Mouse (Mus musculus): ENCODE measurements at regions not wholly inside any gene's neighbourhood (a gene's known extent, or its start where the extent isn't known, plus 50 kb on each side); places are given as distances from the start of the nearest gene placed in this dataset.

- ATAC-seq (replicated peaks; ENCODE audit: low FRiP score, low TSS enrichment, poor library complexity, severe bottlenecking) = no peak
These were observed 56.5 kb upstream of the Lsm6 start for GRCm38 (mm10) chr8:78877423-78877822.

- no peak for ATAC-seq (replicated peaks; ENCODE audit: low FRiP score, low TSS enrichment, poor library complexity, severe bottlenecking)
These were observed 68.8 kb upstream of the Lsm6 start for GRCm38 (mm10) chr8:78889708-78890107.

GRCm38 (mm10) chr8:78890571-78890970 is 69.6 kb upstream of the Lsm6 start:
- ATAC-seq (replicated peaks; ENCODE audit: low FRiP score, low TSS enrichment, poor library complexity, severe bottlenecking) = no peak

GRCm38 (mm10) chr8:78899887-78900286 is 78.9 kb upstream of the Lsm6 start:
- peak; percentile 94 for ATAC-seq (replicated peaks; ENCODE audit: low FRiP score, low TSS enrichment, poor library complexity, severe bottlenecking)

- no peak for ATAC-seq (replicated peaks; ENCODE audit: low FRiP score, low TSS enrichment, poor library complexity, severe bottlenecking)
These were observed 82.1 kb upstream of the Lsm6 start for GRCm38 (mm10) chr8:78903034-78903433.

- no peak for ATAC-seq (replicated peaks; ENCODE audit: low FRiP score, low TSS enrichment, poor library complexity, severe bottlenecking)
These were observed 87.0 kb upstream of the Lsm6 start for GRCm38 (mm10) chr8:78907918-78908317.

- no peak for ATAC-seq (replicated peaks; ENCODE audit: low FRiP score, low TSS enrichment, poor library complexity, severe bottlenecking)
These were observed 90.4 kb upstream of the Lsm6 start for GRCm38 (mm10) chr8:78911288-78911873.

GRCm38 (mm10) chr8:78912470-78912869 is 91.5 kb upstream of the Lsm6 start:
- no peak for ATAC-seq (replicated peaks; ENCODE audit: low FRiP score, low TSS enrichment, poor library complexity, severe bottlenecking)

- ATAC-seq (replicated peaks; ENCODE audit: low FRiP score, low TSS enrichment, poor library complexity, severe bottlenecking) = no peak
These were observed 92.9 kb upstream of the Lsm6 start for GRCm38 (mm10) chr8:78913823-78914222.

- no peak for ATAC-seq (replicated peaks; ENCODE audit: low FRiP score, low TSS enrichment, poor library complexity, severe bottlenecking)
These were observed 97.4 kb upstream of the Zfp827 start for GRCm38 (mm10) chr8:78930610-78931397.

GRCm38 (mm10) chr8:78932069-78932468 is 96.2 kb upstream of the Zfp827 start:
- no peak for ATAC-seq (replicated peaks; ENCODE audit: low FRiP score, low TSS enrichment, poor library complexity, severe bottlenecking)

GRCm38 (mm10) chr8:78940049-78940448 is 88.2 kb upstream of the Zfp827 start:
- no peak for ATAC-seq (replicated peaks; ENCODE audit: low FRiP score, low TSS enrichment, poor library complexity, severe bottlenecking)

- ATAC-seq (replicated peaks; ENCODE audit: low FRiP score, low TSS enrichment, poor library complexity, severe bottlenecking) = no peak
These were observed 86.7 kb upstream of the Zfp827 start for GRCm38 (mm10) chr8:78941558-78941957.

GRCm38 (mm10) chr8:78944367-78944766 is 83.9 kb upstream of the Zfp827 start:
- no peak for ATAC-seq (replicated peaks; ENCODE audit: low FRiP score, low TSS enrichment, poor library complexity, severe bottlenecking)

GRCm38 (mm10) chr8:78945607-78946006 is 82.6 kb upstream of the Zfp827 start:
- ATAC-seq (replicated peaks; ENCODE audit: low FRiP score, low TSS enrichment, poor library complexity, severe bottlenecking) = no peak

GRCm38 (mm10) chr8:78946085-78946484 is 82.2 kb upstream of the Zfp827 start:
- no peak for ATAC-seq (replicated peaks; ENCODE audit: low FRiP score, low TSS enrichment, poor library complexity, severe bottlenecking)

GRCm38 (mm10) chr8:78975034-78975433 is 53.2 kb upstream of the Zfp827 start:
- ATAC-seq (replicated peaks; ENCODE audit: low FRiP score, low TSS enrichment, poor library complexity, severe bottlenecking) = no peak

Measured in megakaryocyte-erythroid progenitor cell, adult 5-6 weeks (primary cell).